11 mouse cellular contexts compared by ENCODE assay signal in genomic region chr1:178634359-178635085, GRCm38 (mm10).
DNase-seq lines count a peak whose midpoint lies in the region; ATAC-seq and TF ChIP-seq lines count a peak whose summit lies in the region.
"Had no signal": no experiment of that assay in that cellular context is flagged by ENCODE, and none has a peak within 500 bp of the region (broad histone marks: within the 10 kb centered on the region; RNA-seq: fewer than 3 reads in every experiment).

No protein-coding gene starts in this region.

- no peak for TF ChIP-seq CTCF in liver, postnatal 0 days (IDR thresholded peaks at IDR 0.05; ENCODE audit: low read depth)

- H3K9ac ChIP-seq in heart, embryonic 12.5 days, result peak overlapping the region; percentile 46; the same call in 1 of the 2 replicates
- H3K9ac ChIP-seq in embryonic facial prominence, embryonic 11.5 days (replicated peaks; ENCODE audit: low read length), result no peak overlapping the region; the same call in 1 of the 2 replicates
- 0 out of 2 replicates have a peak overlapping the region, but pooled peaks have one; percentile 7 for H3K9ac ChIP-seq in hindbrain, embryonic 16.5 days (ENCODE audit: low read depth, low read length)
- H3K9ac ChIP-seq in midbrain, embryonic 16.5 days (ENCODE audit: low read depth, low read length), result 0 out of 2 replicates have a peak overlapping the region, but pooled peaks have one; percentile 4
- no peak overlapping the region for H3K9ac ChIP-seq in liver, postnatal 0 days (replicated peaks)
- H3K9ac ChIP-seq: liver, embryonic 12.5 days had no signal

- H3K4me3 ChIP-seq in heart, embryonic 12.5 days, result no peak overlapping the region
- no peak overlapping the region for H3K4me3 ChIP-seq in embryonic facial prominence, embryonic 11.5 days (ENCODE audit: low read depth, low read length)
- no peak overlapping the region for H3K4me3 ChIP-seq in hindbrain, embryonic 16.5 days (ENCODE audit: low read length)
- no peak overlapping the region for H3K4me3 ChIP-seq in midbrain, embryonic 16.5 days (ENCODE audit: low read depth, low read length)
- H3K4me3 ChIP-seq in liver, postnatal 0 days (ENCODE audit: low read depth, low read length), result no peak overlapping the region
- H3K4me3 ChIP-seq: liver, embryonic 12.5 days had no signal

- H3K4me2 ChIP-seq in heart, embryonic 12.5 days, result peak overlapping the region; percentile 41
- H3K4me2 ChIP-seq in embryonic facial prominence, embryonic 11.5 days (ENCODE audit: low read depth, low read length), result no peak overlapping the region
- H3K4me2 ChIP-seq in hindbrain, embryonic 16.5 days (ENCODE audit: low read length), result peak overlapping the region; percentile 8; the same call in 1 of the 2 replicates
- peak overlapping the region; percentile 19 for H3K4me2 ChIP-seq in midbrain, embryonic 16.5 days (ENCODE audit: low read length)
- no peak overlapping the region for H3K4me2 ChIP-seq in liver, postnatal 0 days (ENCODE audit: low read depth, low read length)
- H3K4me2 ChIP-seq: liver, embryonic 12.5 days had no signal

- H3K9me3 ChIP-seq in heart, embryonic 12.5 days (replicated peaks), result no peaks in the 10 kb centered on the region
- no peaks in the 10 kb centered on the region for H3K9me3 ChIP-seq in embryonic facial prominence, embryonic 11.5 days (replicated peaks; ENCODE audit: control insufficient read depth, low read length)
- H3K9me3 ChIP-seq in hindbrain, embryonic 16.5 days (ENCODE audit: control insufficient read depth, low read length), result no peaks in the 10 kb centered on the region
- H3K9me3 ChIP-seq in midbrain, embryonic 16.5 days (replicated peaks; ENCODE audit: control insufficient read depth, low read length, poor library complexity, severe bottlenecking), result no peaks in the 10 kb centered on the region
- no peaks in the 10 kb centered on the region for H3K9me3 ChIP-seq in liver, postnatal 0 days (ENCODE audit: low read length)
- H3K9me3 ChIP-seq: liver, embryonic 12.5 days had no signal

- ATAC-seq in heart, embryonic 12.5 days (ENCODE audit: insufficient number of reproducible peaks, low FRiP score), result no peak
- ATAC-seq in embryonic facial prominence, embryonic 11.5 days (replicated peaks; ENCODE audit: insufficient number of reproducible peaks, low FRiP score, low TSS enrichment, low read depth), result peak; percentile 44; the same call in 1 of the 2 replicates
- peak; percentile 24; the same call in 1 of the 2 replicates for ATAC-seq in hindbrain, embryonic 16.5 days
- ATAC-seq in midbrain, embryonic 16.5 days, result peak; percentile 49; the same call in 1 of the 2 replicates
- ATAC-seq in liver, postnatal 0 days, result no peak
- ATAC-seq: liver, embryonic 12.5 days; Patski had no signal

- H3K27ac ChIP-seq in heart, embryonic 12.5 days (ENCODE audit: poor library complexity, severe bottlenecking), result peak overlapping the region; percentile 42
- H3K27ac ChIP-seq in embryonic facial prominence, embryonic 11.5 days (replicated peaks; ENCODE audit: low read depth, low read length), result no peak overlapping the region
- H3K27ac ChIP-seq in hindbrain, embryonic 16.5 days (ENCODE audit: low read depth, low read length), result peak overlapping the region; percentile 72; the same call in 1 of the 2 replicates
- H3K27ac ChIP-seq in midbrain, embryonic 16.5 days (ENCODE audit: low read length), result peak overlapping the region; percentile 62
- H3K27ac ChIP-seq in liver, postnatal 0 days (ENCODE audit: low read depth), result no peak overlapping the region
- H3K27ac ChIP-seq: liver, embryonic 12.5 days had no signal

- 0 out of 2 replicates have a peak, but pooled peaks cover 2% of the 10 kb centered on the region for H3K36me3 ChIP-seq in heart, embryonic 12.5 days
- no peaks in the 10 kb centered on the region for H3K36me3 ChIP-seq in embryonic facial prominence, embryonic 11.5 days (replicated peaks; ENCODE audit: control insufficient read depth, insufficient read depth, low read depth, low read length)
- H3K36me3 ChIP-seq in hindbrain, embryonic 16.5 days (ENCODE audit: control insufficient read depth, insufficient read depth, low read length), result no peaks in the 10 kb centered on the region
- H3K36me3 ChIP-seq in midbrain, embryonic 16.5 days (ENCODE audit: control insufficient read depth, insufficient read depth, low read length), result no peaks in the 10 kb centered on the region
- H3K36me3 ChIP-seq in liver, postnatal 0 days (replicated peaks; ENCODE audit: insufficient read depth, low read length), result no peaks in the 10 kb centered on the region
- H3K36me3 ChIP-seq: liver, embryonic 12.5 days had no signal

- DNase-seq in heart, postnatal 4 days, result no peak
- DNase-seq in embryonic facial prominence, embryonic 11.5 days (ENCODE audit: low spot score), result peak; percentile 46
- DNase-seq in right cerebral cortex, postnatal 36 days (ENCODE audit: low spot score in 2 of 2), result no peak
- DNase-seq in left cerebral cortex, postnatal 14 days (ENCODE audit: low spot score in 2 of 2), result no peak
- DNase-seq in liver, postnatal 0 days, result no peak
- DNase-seq: kidney, postnatal 4 days had no signal

- intact Hi-C loops in left cerebral cortex, postnatal 14 days (cut with DNase I), result no loop called here

- H3K4me1 ChIP-seq in heart, embryonic 12.5 days (replicated peaks), result peaks cover 70% of the 10 kb centered on the region
- no peaks in the 10 kb centered on the region; the same call in 1 of the 2 replicates for H3K4me1 ChIP-seq in embryonic facial prominence, embryonic 11.5 days (ENCODE audit: control insufficient read depth, insufficient read depth, low read length)
- peaks cover 10% of the 10 kb centered on the region for H3K4me1 ChIP-seq in hindbrain, embryonic 16.5 days (ENCODE audit: control insufficient read depth, insufficient read depth, low read depth, low read length)
- peaks cover 16% of the 10 kb centered on the region for H3K4me1 ChIP-seq in midbrain, embryonic 16.5 days (ENCODE audit: control insufficient read depth, insufficient read depth, low read length)
- 0 out of 2 replicates have a peak, but pooled peaks cover 3% of the 10 kb centered on the region for H3K4me1 ChIP-seq in liver, postnatal 0 days (ENCODE audit: insufficient read depth)

- WGBS in heart, embryonic 12.5 days, result 46% methylated on average over 19 of the region's 19 CpGs
- WGBS in embryonic facial prominence, embryonic 11.5 days, result 51% methylated on average over 19 of the region's 19 CpGs
- WGBS in hindbrain, embryonic 16.5 days, result 44% methylated on average over 19 of the region's 19 CpGs
- 48% methylated on average over 19 of the region's 19 CpGs for WGBS in midbrain, embryonic 16.5 days
- WGBS in liver, postnatal 0 days (ENCODE audit: insufficient replicate concordance), result 61% methylated on average over 19 of the region's 19 CpGs

- no peak for TF ChIP-seq EP300 in liver, postnatal 0 days (IDR thresholded peaks at IDR 0.05; ENCODE audit: low read depth)

- no peaks in the 10 kb centered on the region for H3K27me3 ChIP-seq in heart, embryonic 12.5 days (replicated peaks)
- H3K27me3 ChIP-seq in embryonic facial prominence, embryonic 11.5 days (ENCODE audit: control insufficient read depth, insufficient read depth, low read length), result no peaks in the 10 kb centered on the region
- no peaks in the 10 kb centered on the region for H3K27me3 ChIP-seq in hindbrain, embryonic 16.5 days (replicated peaks; ENCODE audit: control insufficient read depth, insufficient read depth, low read length)
- no peaks in the 10 kb centered on the region for H3K27me3 ChIP-seq in midbrain, embryonic 16.5 days (ENCODE audit: control insufficient read depth, insufficient read depth, low read depth, low read length)
- H3K27me3 ChIP-seq in liver, postnatal 0 days (ENCODE audit: insufficient read depth, low read length), result no peaks in the 10 kb centered on the region
- H3K27me3 ChIP-seq: Patski had no signal

Comparison
In these comparisons a context has a peak if more than half of its experiments do, and no peak if none do; other contexts are left out.
1. ATAC-seq: peak in embryonic facial prominence, embryonic 11.5 days (single experiment), hindbrain, embryonic 16.5 days (single experiment) and midbrain, embryonic 16.5 days (single experiment); none in heart, embryonic 12.5 days (single experiment) and liver, postnatal 0 days (single experiment).
2. H3K27ac ChIP-seq: peak in heart, embryonic 12.5 days (single experiment), hindbrain, embryonic 16.5 days (single experiment) and midbrain, embryonic 16.5 days (single experiment); none in embryonic facial prominence, embryonic 11.5 days (single experiment) and liver, postnatal 0 days (single experiment).
3. H3K4me2 ChIP-seq: peak in heart, embryonic 12.5 days (single experiment), hindbrain, embryonic 16.5 days (single experiment) and midbrain, embryonic 16.5 days (single experiment); none in embryonic facial prominence, embryonic 11.5 days (single experiment) and liver, postnatal 0 days (single experiment).
4. H3K9ac ChIP-seq: peak in heart, embryonic 12.5 days (single experiment), hindbrain, embryonic 16.5 days (single experiment) and midbrain, embryonic 16.5 days (single experiment); none in embryonic facial prominence, embryonic 11.5 days (single experiment) and liver, postnatal 0 days (single experiment).